Comparison of ENCODE assay signal across 10 mouse cellular contexts in genomic region chr5:125136296-125136995, GRCm38 (mm10). TPM values are rescaled to one million over a fixed set of nuclear protein-coding genes. Genes with fewer than 3 reads are reported as not detected.
DNase-seq lines count a peak whose midpoint lies in the region; ATAC-seq lines count a peak whose summit lies in the region.
"Had no signal": no experiment of that assay in that cellular context is flagged by ENCODE, and none has a peak within 500 bp of the region (broad histone marks: within the 10 kb centered on the region; RNA-seq: fewer than 3 reads in every experiment).

No protein-coding gene starts in this region.

- no peaks in the 10 kb centered on the region for H3K36me3 ChIP-seq in heart, embryonic 13.5 days
- H3K36me3 ChIP-seq in megakaryocyte, embryonic 14.5 days (replicated peaks; ENCODE audit: low read length): peaks cover 2% of the 10 kb centered on the region
- 0 out of 2 replicates have a peak, but pooled peaks cover 16% of the 10 kb centered on the region for H3K36me3 ChIP-seq in limb, embryonic 12.5 days

- peaks cover 94% of the 10 kb centered on the region for H3K4me1 ChIP-seq in heart, embryonic 13.5 days
- peaks cover 85% of the 10 kb centered on the region for H3K4me1 ChIP-seq in megakaryocyte, embryonic 14.5 days
- H3K4me1 ChIP-seq in limb, embryonic 12.5 days (replicated peaks): peaks cover 95% of the 10 kb centered on the region

- no peak for DNase-seq in heart, postnatal 10 days
- no peak for DNase-seq in Muller cell, postnatal 12 days (ENCODE audit: inconsistent ontology term)
- no peak for DNase-seq in left cerebral cortex, adult 9 months (ENCODE audit: low spot score in 2 of 2)
- DNase-seq in left cerebral cortex, adult 8-10 months (ENCODE audit: low spot score in 2 of 2): no peak
- DNase-seq: cerebellum, postnatal 36 days had no signal

- H3K4me2 ChIP-seq in heart, embryonic 13.5 days: no peak overlapping the region
- H3K4me2 ChIP-seq in limb, embryonic 12.5 days: no peak overlapping the region

- H3K4me3 ChIP-seq in heart, embryonic 13.5 days: no peak overlapping the region
- H3K4me3 ChIP-seq in megakaryocyte, embryonic 14.5 days (replicated peaks): peak overlapping the region; percentile 51
- no peak overlapping the region for H3K4me3 ChIP-seq in limb, embryonic 12.5 days (replicated peaks)

- intact Hi-C loops in heart, postnatal 10 days (cut with DNase I): no loop called here

- no peaks in the 10 kb centered on the region for H3K9me3 ChIP-seq in heart, embryonic 13.5 days
- no peaks in the 10 kb centered on the region for H3K9me3 ChIP-seq in megakaryocyte, embryonic 14.5 days
- H3K9me3 ChIP-seq in limb, embryonic 12.5 days: no peaks in the 10 kb centered on the region

- H3K9ac ChIP-seq in heart, embryonic 13.5 days: 0 out of 2 replicates have a peak overlapping the region, but pooled peaks have one; percentile 25
- H3K9ac ChIP-seq in limb, embryonic 12.5 days (replicated peaks): no peak overlapping the region

- WGBS in heart, embryonic 13.5 days: 58% methylated on average over 5 of the region's 5 CpGs
- WGBS in limb, embryonic 12.5 days: 59% methylated on average over 5 of the region's 5 CpGs

- H3K27me3 ChIP-seq in heart, embryonic 13.5 days (replicated peaks): no peaks in the 10 kb centered on the region
- H3K27me3 ChIP-seq in megakaryocyte, embryonic 14.5 days (replicated peaks): peaks cover 17% of the 10 kb centered on the region
- H3K27me3 ChIP-seq in limb, embryonic 12.5 days: no peaks in the 10 kb centered on the region
- H3K27me3 ChIP-seq: CH12.LX had no signal

- no peak for ATAC-seq in heart, embryonic 13.5 days (ENCODE audit: extremely low read depth, insufficient number of reproducible peaks, low FRiP score, low TSS enrichment)
- ATAC-seq in megakaryocyte, adult 5-6 weeks (ENCODE audit: poor library complexity, severe bottlenecking): no peak
- no peak for ATAC-seq in limb, embryonic 12.5 days (ENCODE audit: insufficient number of reproducible peaks, insufficient read depth, low FRiP score, low TSS enrichment, low read depth)

- H3K27ac ChIP-seq in heart, embryonic 13.5 days (replicated peaks): peak overlapping the region; percentile 51
- peak overlapping the region; percentile 20; the same call in 1 of the 2 replicates for H3K27ac ChIP-seq in limb, embryonic 12.5 days

RNA-seq across cellular contexts. Expression of gene Ncor2, which starts 42.6 kb away (rescaled TPM):
- polyA plus RNA-seq in heart, embryonic 13.5 days (2015; fragmentation: Nextera tagmentation; extraction: Ambion mirVana): 16.5 and 17.0 TPM in 2 replicates
- total RNA-seq in heart, postnatal 10 days (2021): 100 to 1,000 TPM; 112 to 125 TPM
- polyA plus RNA-seq in megakaryocyte, embryonic 14.5 days (2012; ENCODE audit: insufficient read depth, low replicate concordance): 103 and 109 TPM in 2 replicates
- 87.7 and 107 TPM in 2 replicates for total RNA-seq in megakaryocyte, adult 5-6 weeks (2015)
- total RNA-seq in megakaryocyte, adult 5-6 weeks (2017): 15.0 and 21.5 TPM in 2 replicates
- polyA plus RNA-seq in limb, embryonic 12.5 days (2016; fragmentation: Nextera tagmentation; extraction: Ambion mirVana): 27.2 and 29.4 TPM in 2 replicates
- 100 to 1,000 TPM; 171 to 184 (median 179) TPM for total RNA-seq in left cerebral cortex, adult 8-10 months (2022)
